Mouse (Mus musculus): ENCODE results near the gene Lrp2. TPM values are rescaled to one million over a fixed set of nuclear protein-coding genes. Genes with fewer than 3 reads are reported as not detected.

The Lrp2 gene
- total and polyA plus RNA-seq, 2 experiments: 0.04 to 0.09 TPM

- Histone ChIP-seq H3K4me1 (ENCODE audit: control insufficient read depth, insufficient read depth, low read length) (no peaks in the 10 kb centered on the region), H3K4me3 (ENCODE audit: insufficient read depth, low read depth, low read length) (no peak overlapping the region), H3K27me3 (ENCODE audit: control insufficient read depth, insufficient read depth, low read length) (no peaks in the 10 kb centered on the region), H3K9ac (ENCODE audit: low read depth, low read length) (no peak overlapping the region), H3K79me2 (ENCODE audit: control insufficient read depth, insufficient read depth, low read length) (no peaks in the 10 kb centered on the region), H3K27ac (replicated peaks; ENCODE audit: insufficient read depth, low read depth, low read length) (no peak overlapping the region), H3K36me3 (ENCODE audit: control insufficient read depth, insufficient read depth, low read length) (no peaks in the 10 kb centered on the region)
- TF ChIP-seq CTCF (IDR thresholded peaks at IDR 0.05; ENCODE audit: low read depth, low read length): 0 out of 2 replicates have a peak, but pooled peaks have one; percentile 4
- TF ChIP-seq POLR2A (IDR thresholded peaks at IDR 0.05; ENCODE audit: extremely low read depth, insufficient read depth, low read length): no peak
- no peak for DNase-seq (ENCODE audit: extremely low read depth, low read depth, low spot score)
Measured at GRCm38 (mm10) chr2:69619286-69619685, 33.4 kb upstream of the Lrp2 start.

GRCm38 (mm10) chr2:69618336-69618735 is 32.5 kb upstream of the Lrp2 start:
- Histone ChIP-seq H3K9ac (ENCODE audit: low read depth, low read length) (no peak overlapping the region), H3K27ac (replicated peaks; ENCODE audit: insufficient read depth, low read depth, low read length) (no peak overlapping the region), H3K4me3 (ENCODE audit: insufficient read depth, low read depth, low read length) (no peak overlapping the region), H3K36me3 (ENCODE audit: control insufficient read depth, insufficient read depth, low read length) (no peaks in the 10 kb centered on the region), H3K27me3 (ENCODE audit: control insufficient read depth, insufficient read depth, low read length) (no peaks in the 10 kb centered on the region), H3K4me1 (ENCODE audit: control insufficient read depth, insufficient read depth, low read length) (no peaks in the 10 kb centered on the region), H3K79me2 (ENCODE audit: control insufficient read depth, insufficient read depth, low read length) (no peaks in the 10 kb centered on the region)
- no peak for DNase-seq (ENCODE audit: extremely low read depth, low read depth, low spot score)
- no peak for TF ChIP-seq CTCF (IDR thresholded peaks at IDR 0.05; ENCODE audit: low read depth, low read length)
- no peak for TF ChIP-seq POLR2A (IDR thresholded peaks at IDR 0.05; ENCODE audit: extremely low read depth, insufficient read depth, low read length)

- Histone ChIP-seq H3K36me3 (ENCODE audit: control insufficient read depth, insufficient read depth, low read length) (no peaks in the 10 kb centered on the region), H3K4me3 (ENCODE audit: insufficient read depth, low read depth, low read length) (no peak overlapping the region), H3K9ac (ENCODE audit: low read depth, low read length) (no peak overlapping the region), H3K4me1 (ENCODE audit: control insufficient read depth, insufficient read depth, low read length) (no peaks in the 10 kb centered on the region), H3K27me3 (ENCODE audit: control insufficient read depth, insufficient read depth, low read length) (no peaks in the 10 kb centered on the region), H3K27ac (replicated peaks; ENCODE audit: insufficient read depth, low read depth, low read length) (no peak overlapping the region), H3K79me2 (ENCODE audit: control insufficient read depth, insufficient read depth, low read length) (no peaks in the 10 kb centered on the region)
- peak; percentile 35 for DNase-seq (ENCODE audit: extremely low read depth, low read depth, low spot score)
- WGBS: 68% methylated on average over 4 of the region's 4 CpGs
- no peak for TF ChIP-seq CTCF (IDR thresholded peaks at IDR 0.05; ENCODE audit: low read depth, low read length)
- TF ChIP-seq POLR2A (IDR thresholded peaks at IDR 0.05; ENCODE audit: extremely low read depth, insufficient read depth, low read length): no peak
Measured at GRCm38 (mm10) chr2:69613237-69613636, 27.4 kb upstream of the Lrp2 start.

GRCm38 (mm10) chr2:69612716-69613115 is 26.9 kb upstream of the Lrp2 start:
- H3K9ac ChIP-seq (ENCODE audit: low read depth, low read length): no peak overlapping the region
- H3K4me3 ChIP-seq (ENCODE audit: insufficient read depth, low read depth, low read length): no peak overlapping the region
- no peaks in the 10 kb centered on the region for H3K27me3 ChIP-seq (ENCODE audit: control insufficient read depth, insufficient read depth, low read length)
- H3K27ac ChIP-seq (replicated peaks; ENCODE audit: insufficient read depth, low read depth, low read length): no peak overlapping the region
- no peak for TF ChIP-seq POLR2A (IDR thresholded peaks at IDR 0.05; ENCODE audit: extremely low read depth, insufficient read depth, low read length)
- TF ChIP-seq CTCF (IDR thresholded peaks at IDR 0.05; ENCODE audit: low read depth, low read length): no peak
- H3K4me1 ChIP-seq (ENCODE audit: control insufficient read depth, insufficient read depth, low read length): no peaks in the 10 kb centered on the region
- no peaks in the 10 kb centered on the region for H3K79me2 ChIP-seq (ENCODE audit: control insufficient read depth, insufficient read depth, low read length)
- no peak for DNase-seq (ENCODE audit: extremely low read depth, low read depth, low spot score)
- WGBS: 67% methylated on average over 9 of the region's 9 CpGs
- no peaks in the 10 kb centered on the region for H3K36me3 ChIP-seq (ENCODE audit: control insufficient read depth, insufficient read depth, low read length)

- DNase-seq (ENCODE audit: extremely low read depth, low read depth, low spot score): no peak
- H3K27me3 ChIP-seq (ENCODE audit: control insufficient read depth, insufficient read depth, low read length): no peaks in the 10 kb centered on the region
- no peak overlapping the region for H3K4me3 ChIP-seq (ENCODE audit: insufficient read depth, low read depth, low read length)
- H3K36me3 ChIP-seq (ENCODE audit: control insufficient read depth, insufficient read depth, low read length): no peaks in the 10 kb centered on the region
- 38% methylated on average over 10 of the region's 10 CpGs for WGBS
- no peak overlapping the region for H3K9ac ChIP-seq (ENCODE audit: low read depth, low read length)
- TF ChIP-seq CTCF (IDR thresholded peaks at IDR 0.05; ENCODE audit: low read depth, low read length) (no peak), POLR2A (IDR thresholded peaks at IDR 0.05; ENCODE audit: extremely low read depth, insufficient read depth, low read length) (no peak)
- H3K27ac ChIP-seq (replicated peaks; ENCODE audit: insufficient read depth, low read depth, low read length): no peak overlapping the region
- H3K4me1 ChIP-seq (ENCODE audit: control insufficient read depth, insufficient read depth, low read length): no peaks in the 10 kb centered on the region
- H3K79me2 ChIP-seq (ENCODE audit: control insufficient read depth, insufficient read depth, low read length): no peaks in the 10 kb centered on the region
Measured at GRCm38 (mm10) chr2:69612237-69612636, 26.4 kb upstream of the Lrp2 start.

GRCm38 (mm10) chr2:69606621-69607020 is 20.8 kb upstream of the Lrp2 start:
- TF ChIP-seq CTCF (IDR thresholded peaks at IDR 0.05; ENCODE audit: low read depth, low read length): no peak
- TF ChIP-seq POLR2A (IDR thresholded peaks at IDR 0.05; ENCODE audit: extremely low read depth, insufficient read depth, low read length): no peak
- no peak overlapping the region for H3K4me3 ChIP-seq (ENCODE audit: insufficient read depth, low read depth, low read length)
- H3K9ac ChIP-seq (ENCODE audit: low read depth, low read length): no peak overlapping the region
- no peaks in the 10 kb centered on the region for H3K36me3 ChIP-seq (ENCODE audit: control insufficient read depth, insufficient read depth, low read length)
- no peaks in the 10 kb centered on the region for H3K27me3 ChIP-seq (ENCODE audit: control insufficient read depth, insufficient read depth, low read length)
- no peak overlapping the region for H3K27ac ChIP-seq (replicated peaks; ENCODE audit: insufficient read depth, low read depth, low read length)
- no peaks in the 10 kb centered on the region for H3K79me2 ChIP-seq (ENCODE audit: control insufficient read depth, insufficient read depth, low read length)
- peak; percentile 12 for DNase-seq (ENCODE audit: extremely low read depth, low read depth, low spot score)
- WGBS: 95% methylated on average over 3 of the region's 3 CpGs
- no peaks in the 10 kb centered on the region for H3K4me1 ChIP-seq (ENCODE audit: control insufficient read depth, insufficient read depth, low read length)
